Mouse (Mus musculus) hindbrain, postnatal 0 days (tissue): ENCODE measurements around the gene Med20. TPM values are rescaled to one million over a fixed set of nuclear protein-coding genes. Genes with fewer than 3 reads are reported as not detected.
A peak's percentile ranks its signal among the peaks of the same experiment; 100 is the strongest.
"Not testable (repeated sequence)": the region's sequence is repeated elsewhere in the genome, so short reads cannot be mapped to it uniquely, and the experiment has no call there.

Experiments
- ATAC-seq: fragments of 200-750 bp; cut with Nextera tagmentation; 2 replicates; pipeline ENCODE4 v1.8.0; 2017; ENCODE audit warnings: mild to moderate bottlenecking, moderate TSS enrichment, moderate library complexity
- DNase-seq: peaks from one replicate; pipeline ENCODE4 v3.0.0-alpha.2; 2015; ENCODE audit warnings: low spot score
- H3K27ac ChIP-seq: fragments of 300-500 bp; sonication (generic); 2 replicates; pipeline ENCODE4 v1.5.1; 2014; ENCODE audit warnings: mild to moderate bottlenecking
- H3K27me3 ChIP-seq: fragments of 300-500 bp; sonication (generic); 2 replicates; pipeline ENCODE4 v1.6.1; 2014; ENCODE audit warnings: low read length, mixed read lengths; ENCODE audit not compliant: insufficient read depth
- H3K36me3 ChIP-seq: fragments of 300-500 bp; sonication (generic); 2 replicates; pipeline ENCODE4 v1.6.1; 2014; ENCODE audit warnings: low read length, mixed read lengths; ENCODE audit not compliant: insufficient read depth
- H3K4me1 ChIP-seq: fragments of 300-500 bp; sonication (generic); 2 replicates; pipeline ENCODE4 v1.6.1; 2014; ENCODE audit warnings: antibody characterized with exemption, low read length, mixed read lengths; ENCODE audit not compliant: insufficient read depth
- H3K4me2 ChIP-seq: fragments of 300-500 bp; sonication (generic); 2 replicates; pipeline ENCODE4 v1.6.1; 2014; ENCODE audit warnings: low read depth, mild to moderate bottlenecking, low read length, moderate library complexity, mixed read lengths
- H3K4me3 ChIP-seq: fragments of 300-500 bp; sonication (generic); 2 replicates; pipeline ENCODE4 v1.5.1; 2014; ENCODE audit warnings: low read length
- H3K9ac ChIP-seq: fragments of 300-500 bp; sonication (generic); replicated peaks from 2 replicates; pipeline ENCODE4 v1.6.1; 2014; ENCODE audit warnings: mild to moderate bottlenecking, low read length, moderate library complexity, mixed read lengths
- H3K9me3 ChIP-seq: fragments of 300-500 bp; sonication (generic); 2 replicates; pipeline ENCODE4 v1.6.1; 2016; ENCODE audit warnings: low read length, mixed read lengths
- CTCF ChIP-seq: IDR thresholded peaks from 2 replicates; pipeline ENCODE4 v1.5.1; 2016; ENCODE audit warnings: antibody characterized with exemption, control low read depth, low read depth
- WGBS: fragments of 180-500 bp; shearing (Covaris S2); extraction: QIAGEN DNeasy Blood & Tissue Kit; methylation state at CpG from one replicate; pipeline ENCODE4 v1.1.7; 2014; 5-methylcytosine and 5-hydroxymethylcytosine counted together
- polyA plus RNA-seq: library from polyadenylated mRNA; unstranded; fragments of >200 nt; fragmentation: Nextera tagmentation; extraction: Ambion mirVana; gene quantifications from 2 replicates; pipeline ENCODE4 v1.2.1, GENCODE M21; 2015
- total RNA-seq: library from RNA; depleted of rRNA; stranded (reverse); fragments of >200 nt; gene quantifications from 2 replicates; pipeline ENCODE4 v1.2.3, GENCODE M21; 2014

The Med20 gene
- total and polyA plus RNA-seq, 2 experiments from 2014 or later, result 27.3 to 27.9 TPM

- Histone ChIP-seq H3K4me2 (no peak overlapping the region), H3K9ac (no peak overlapping the region), H3K9me3 (no peaks in the 10 kb centered on the region), H3K4me1 (peaks cover 14% of the 10 kb centered on the region), H3K27me3 (no peaks in the 10 kb centered on the region), H3K27ac (no peak overlapping the region), H3K36me3 (peaks cover 11% of the 10 kb centered on the region; the same call in 1 of the 2 replicates), H3K4me3 (no peak overlapping the region)
- 89% methylated on average over 1 of the region's 1 CpGs for WGBS
- no peak for DNase-seq
- peak; percentile 54 for TF ChIP-seq CTCF
- no peak for ATAC-seq
Observed at GRCm38 (mm10) chr17:47614018-47614417, 2.6 kb downstream of the Med20 start.

GRCm38 (mm10) chr17:47616119-47616518 lies 4.7 kb downstream of the Med20 start:
- peaks cover 11% of the 10 kb centered on the region; the same call in 1 of the 2 replicates for H3K36me3 ChIP-seq
- H3K9me3 ChIP-seq, result no peaks in the 10 kb centered on the region
- no peak overlapping the region for H3K27ac ChIP-seq
- H3K4me2 ChIP-seq, result no peak overlapping the region
- H3K4me3 ChIP-seq, result no peak overlapping the region
- DNase-seq (no peak), ATAC-seq (no peak)
- peaks cover 10% of the 10 kb centered on the region for H3K4me1 ChIP-seq
- H3K9ac ChIP-seq, result no peak overlapping the region
- no peaks in the 10 kb centered on the region for H3K27me3 ChIP-seq
- TF ChIP-seq CTCF, result no peak
- 96% methylated on average over 8 of the region's 8 CpGs for WGBS

GRCm38 (mm10) chr17:47616652-47617051 lies 5.3 kb downstream of the Med20 start:
- peaks cover 11% of the 10 kb centered on the region; the same call in 1 of the 2 replicates for H3K36me3 ChIP-seq
- no peak overlapping the region for H3K27ac ChIP-seq
- 92% methylated on average over 4 of the region's 4 CpGs for WGBS
- no peak for TF ChIP-seq CTCF
- no peaks in the 10 kb centered on the region for H3K27me3 ChIP-seq
- no peaks in the 10 kb centered on the region for H3K9me3 ChIP-seq
- ATAC-seq, result no peak
- peaks cover 10% of the 10 kb centered on the region for H3K4me1 ChIP-seq
- H3K9ac ChIP-seq, result no peak overlapping the region
- H3K4me3 ChIP-seq, result no peak overlapping the region
- no peak for DNase-seq
- H3K4me2 ChIP-seq, result no peak overlapping the region

GRCm38 (mm10) chr17:47617605-47618307 lies 6.4 kb downstream of the Med20 start:
- no peak for DNase-seq
- Histone ChIP-seq H3K4me3 (no peak overlapping the region), H3K36me3 (peaks cover 21% of the 10 kb centered on the region; the same call in 1 of the 2 replicates), H3K9me3 (no peaks in the 10 kb centered on the region), H3K9ac (no peak overlapping the region), H3K27me3 (no peaks in the 10 kb centered on the region), H3K4me1 (peaks cover 2% of the 10 kb centered on the region; the same call in 1 of the 2 replicates), H3K27ac (no peak overlapping the region), H3K4me2 (no peak overlapping the region)
- no peak for TF ChIP-seq CTCF
- ATAC-seq, result no peak
- 96% methylated on average over 9 of the region's 9 CpGs for WGBS

GRCm38 (mm10) chr17:47618556-47619311 lies 7.4 kb downstream of the Med20 start:
- H3K4me1 ChIP-seq, result no peaks in the 10 kb centered on the region
- H3K9ac ChIP-seq, result no peak overlapping the region
- no peak overlapping the region for H3K27ac ChIP-seq
- peaks cover 29% of the 10 kb centered on the region for H3K36me3 ChIP-seq
- no peaks in the 10 kb centered on the region for H3K9me3 ChIP-seq
- no peak for DNase-seq
- no peak for ATAC-seq
- no peak overlapping the region for H3K4me3 ChIP-seq
- WGBS, result 79% methylated on average over 13 of the region's 13 CpGs
- no peaks in the 10 kb centered on the region for H3K27me3 ChIP-seq
- H3K4me2 ChIP-seq, result no peak overlapping the region
- TF ChIP-seq CTCF, result no peak

- Histone ChIP-seq H3K9ac (no peak overlapping the region), H3K4me2 (no peak overlapping the region), H3K27ac (no peak overlapping the region), H3K27me3 (no peaks in the 10 kb centered on the region), H3K4me1 (no peaks in the 10 kb centered on the region; the same call in 1 of the 2 replicates), H3K4me3 (no peak overlapping the region), H3K36me3 (peaks cover 22% of the 10 kb centered on the region), H3K9me3 (no peaks in the 10 kb centered on the region)
- ATAC-seq, result no peak
- WGBS, result 91% methylated on average over 14 of the region's 14 CpGs
- DNase-seq, result no peak
- TF ChIP-seq CTCF, result no peak
Observed at GRCm38 (mm10) chr17:47622912-47623554, 11.7 kb downstream of the Med20 start.

DNA sequence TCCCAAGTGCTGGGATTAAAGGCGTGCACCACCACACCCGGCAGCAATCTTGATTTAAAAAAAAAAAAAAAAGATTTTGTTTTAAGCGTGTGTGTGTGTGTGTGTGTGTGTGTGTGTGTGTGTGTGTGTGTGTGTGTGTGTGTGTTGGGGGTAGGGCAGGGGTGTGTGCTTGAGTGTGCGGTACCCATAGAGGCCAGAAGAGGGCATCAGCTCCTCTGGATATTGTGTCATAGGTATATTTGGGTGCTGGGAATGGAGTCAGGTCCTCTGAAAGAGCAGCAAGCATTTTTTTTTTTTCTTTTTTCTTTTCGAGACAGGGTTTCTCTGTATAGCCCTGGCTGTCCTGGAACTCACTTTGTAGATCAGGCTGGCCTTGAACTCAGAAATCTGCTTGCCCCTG lies 13.2 kb downstream of the Med20 start:
- not testable (repeated sequence) for H3K9me3 ChIP-seq, H3K4me2 ChIP-seq, H3K4me3 ChIP-seq, H3K9ac ChIP-seq, H3K27ac ChIP-seq, H3K4me1 ChIP-seq, DNase-seq, H3K27me3 ChIP-seq, ATAC-seq
- peaks cover 22% of the 10 kb centered on the region for H3K36me3 ChIP-seq
- WGBS, result 97% methylated on average over 3 of the region's 5 CpGs
